Mouse (Mus musculus) hindbrain, embryonic 15.5 days (tissue): ENCODE results near the gene Dtx1. TPM values are rescaled to one million over a fixed set of nuclear protein-coding genes. Genes with fewer than 3 reads are reported as not detected.
A peak's percentile ranks its signal among the peaks of the same experiment; 100 is the strongest.

Experiments
- ATAC-seq: fragments of 200-750 bp; cut with Nextera tagmentation; 2 replicates; pipeline ENCODE4 v1.8.0; 2017; ENCODE audit warnings: low read depth, moderate number of reproducible peaks, moderate TSS enrichment; ENCODE audit not compliant: low FRiP score
- H3K27ac ChIP-seq: fragments of 300-500 bp; sonication (generic); replicated peaks from 2 replicates; pipeline ENCODE4 v1.5.1; 2015; ENCODE audit warnings: mild to moderate bottlenecking, inconsistent platforms
- H3K27me3 ChIP-seq: fragments of 300-500 bp; sonication (generic); 2 replicates; pipeline ENCODE4 v1.6.1; 2015; ENCODE audit warnings: control low read depth, inconsistent platforms
- H3K36me3 ChIP-seq: fragments of 300-500 bp; sonication (generic); 2 replicates; pipeline ENCODE4 v1.6.1; 2015; ENCODE audit warnings: control low read depth, inconsistent platforms
- H3K4me1 ChIP-seq: fragments of 300-500 bp; sonication (generic); replicated peaks from 2 replicates; pipeline ENCODE4 v1.6.1; 2015; ENCODE audit warnings: control low read depth, inconsistent platforms
- H3K4me2 ChIP-seq: fragments of 300-500 bp; sonication (generic); 2 replicates; pipeline ENCODE4 v1.6.1; 2015; ENCODE audit warnings: moderate library complexity, mild to moderate bottlenecking, inconsistent platforms
- H3K4me3 ChIP-seq: fragments of 300-500 bp; sonication (generic); 2 replicates; pipeline ENCODE4 v1.5.1; 2015; ENCODE audit warnings: mild to moderate bottlenecking, inconsistent platforms
- H3K9ac ChIP-seq: fragments of 300-500 bp; sonication (generic); 2 replicates; pipeline ENCODE4 v1.6.1; 2015; ENCODE audit warnings: inconsistent platforms
- H3K9me3 ChIP-seq: fragments of 300-500 bp; sonication (generic); 2 replicates; pipeline ENCODE4 v1.6.1; 2016; ENCODE audit warnings: control low read depth, inconsistent platforms
- WGBS: fragments of 180-500 bp; shearing (Covaris S2); methylation state at CpG from one replicate; pipeline ENCODE4 v1.1.7; 2015; 5-methylcytosine and 5-hydroxymethylcytosine counted together
- polyA plus RNA-seq: library from polyadenylated mRNA; unstranded; fragments of >200 nt; fragmentation: Nextera tagmentation; extraction: Ambion mirVana; gene quantifications from 2 replicates; pipeline ENCODE4 v1.2.1, GENCODE M21; 2015

Gene Dtx1
- polyA plus RNA-seq, 1 experiment from 2014 or later: 69.9 TPM

GRCm38 (mm10) chr5:120673626-120674025, 38.1 kb downstream of the Dtx1 start:
- Histone ChIP-seq H3K9ac (no peak overlapping the region), H3K4me2 (no peak overlapping the region), H3K9me3 (no peaks in the 10 kb centered on the region), H3K27ac (no peak overlapping the region), H3K4me1 (0 out of 2 replicates have a peak, but pooled peaks cover 7% of the 10 kb centered on the region), H3K4me3 (no peak overlapping the region), H3K27me3 (no peaks in the 10 kb centered on the region), H3K36me3 (no peaks in the 10 kb centered on the region)
- no peak for ATAC-seq
- 13% methylated on average over 12 of the region's 12 CpGs for WGBS

- Histone ChIP-seq H3K27me3 (no peaks in the 10 kb centered on the region), H3K36me3 (no peaks in the 10 kb centered on the region), H3K27ac (no peak overlapping the region), H3K4me1 (0 out of 2 replicates have a peak, but pooled peaks cover 7% of the 10 kb centered on the region), H3K9ac (no peak overlapping the region), H3K9me3 (no peaks in the 10 kb centered on the region), H3K4me3 (no peak overlapping the region), H3K4me2 (no peak overlapping the region)
- ATAC-seq: no peak
- 84% methylated on average over 3 of the region's 3 CpGs for WGBS
Observed at GRCm38 (mm10) chr5:120671865-120672264, 39.9 kb downstream of the Dtx1 start.

GRCm38 (mm10) chr5:120670132-120670531, 41.6 kb downstream of the Dtx1 start:
- Histone ChIP-seq H3K9ac (no peak overlapping the region), H3K27ac (no peak overlapping the region), H3K9me3 (no peaks in the 10 kb centered on the region), H3K4me3 (no peak overlapping the region), H3K4me1 (0 out of 2 replicates have a peak, but pooled peaks cover 7% of the 10 kb centered on the region), H3K27me3 (no peaks in the 10 kb centered on the region), H3K4me2 (no peak overlapping the region), H3K36me3 (no peaks in the 10 kb centered on the region)
- no peak for ATAC-seq
- 85% methylated on average over 7 of the region's 7 CpGs for WGBS

- H3K4me3 ChIP-seq: no peak overlapping the region
- H3K27me3 ChIP-seq: no peaks in the 10 kb centered on the region
- H3K9ac ChIP-seq: no peak overlapping the region
- no peak overlapping the region for H3K27ac ChIP-seq
- no peaks in the 10 kb centered on the region for H3K9me3 ChIP-seq
- ATAC-seq: no peak
- no peaks in the 10 kb centered on the region for H3K36me3 ChIP-seq
- WGBS: 71% methylated on average over 7 of the region's 7 CpGs
- H3K4me1 ChIP-seq: no peaks in the 10 kb centered on the region
- H3K4me2 ChIP-seq: no peak overlapping the region
Observed at GRCm38 (mm10) chr5:120668761-120669160, 43.0 kb downstream of the Dtx1 start.

GRCm38 (mm10) chr5:120664888-120665287, 46.8 kb downstream of the Dtx1 start:
- no peak overlapping the region for H3K4me2 ChIP-seq
- H3K9me3 ChIP-seq: no peaks in the 10 kb centered on the region
- H3K4me1 ChIP-seq: peaks cover 11% of the 10 kb centered on the region
- H3K27ac ChIP-seq: no peak overlapping the region
- H3K27me3 ChIP-seq: no peaks in the 10 kb centered on the region
- no peak overlapping the region for H3K4me3 ChIP-seq
- WGBS: 64% methylated on average over 2 of the region's 2 CpGs
- ATAC-seq: no peak
- H3K9ac ChIP-seq: no peak overlapping the region
- H3K36me3 ChIP-seq: no peaks in the 10 kb centered on the region

- peaks cover 11% of the 10 kb centered on the region for H3K4me1 ChIP-seq
- H3K36me3 ChIP-seq: no peaks in the 10 kb centered on the region
- H3K9me3 ChIP-seq: no peaks in the 10 kb centered on the region
- no peak overlapping the region for H3K4me2 ChIP-seq
- no peak overlapping the region for H3K4me3 ChIP-seq
- H3K9ac ChIP-seq: no peak overlapping the region
- 27% methylated on average over 5 of the region's 5 CpGs for WGBS
- H3K27me3 ChIP-seq: no peaks in the 10 kb centered on the region
- peak; percentile 67 for ATAC-seq
- H3K27ac ChIP-seq: peak overlapping the region; percentile 81
Observed at GRCm38 (mm10) chr5:120660816-120661215, 50.9 kb downstream of the Dtx1 start.

- 83% methylated on average over 12 of the region's 12 CpGs for WGBS
- no peak for ATAC-seq
- H3K4me2 ChIP-seq: no peak overlapping the region
- peaks cover under 1% of the 10 kb centered on the region for H3K27me3 ChIP-seq
- H3K36me3 ChIP-seq: no peaks in the 10 kb centered on the region
- peaks cover 8% of the 10 kb centered on the region for H3K4me1 ChIP-seq
- H3K9me3 ChIP-seq: no peaks in the 10 kb centered on the region
- no peak overlapping the region for H3K9ac ChIP-seq
- no peak overlapping the region for H3K27ac ChIP-seq
- H3K4me3 ChIP-seq: no peak overlapping the region
Observed at GRCm38 (mm10) chr5:120656281-120656751, 55.4 kb downstream of the Dtx1 start.

- Histone ChIP-seq H3K4me2 (no peak overlapping the region), H3K9ac (no peak overlapping the region), H3K27me3 (peaks cover 25% of the 10 kb centered on the region), H3K27ac (no peak overlapping the region), H3K4me1 (peaks cover 8% of the 10 kb centered on the region), H3K9me3 (no peaks in the 10 kb centered on the region), H3K36me3 (no peaks in the 10 kb centered on the region), H3K4me3 (no peak overlapping the region)
- ATAC-seq: no peak
- 86% methylated on average over 2 of the region's 2 CpGs for WGBS
Observed at GRCm38 (mm10) chr5:120653873-120654272, 57.9 kb downstream of the Dtx1 start.

GRCm38 (mm10) chr5:120652915-120653701, 58.6 kb downstream of the Dtx1 start:
- Histone ChIP-seq H3K9me3 (no peaks in the 10 kb centered on the region), H3K27me3 (peaks cover 32% of the 10 kb centered on the region), H3K9ac (no peak overlapping the region), H3K36me3 (no peaks in the 10 kb centered on the region), H3K4me2 (no peak overlapping the region), H3K4me1 (peaks cover 14% of the 10 kb centered on the region), H3K4me3 (no peak overlapping the region), H3K27ac (no peak overlapping the region)
- ATAC-seq: no peak
- 77% methylated on average over 28 of the region's 28 CpGs for WGBS

- H3K4me2 ChIP-seq: no peak overlapping the region
- H3K27ac ChIP-seq: no peak overlapping the region
- H3K9ac ChIP-seq: no peak overlapping the region
- WGBS: 83% methylated on average over 5 of the region's 5 CpGs
- no peak overlapping the region for H3K4me3 ChIP-seq
- no peaks in the 10 kb centered on the region for H3K9me3 ChIP-seq
- H3K27me3 ChIP-seq: peaks cover 44% of the 10 kb centered on the region
- no peaks in the 10 kb centered on the region for H3K36me3 ChIP-seq
- ATAC-seq: no peak
- H3K4me1 ChIP-seq: peaks cover 14% of the 10 kb centered on the region
Observed at GRCm38 (mm10) chr5:120651230-120651629, 60.5 kb downstream of the Dtx1 start.

- H3K4me1 ChIP-seq: peaks cover 14% of the 10 kb centered on the region
- H3K4me3 ChIP-seq: no peak overlapping the region
- peaks cover 44% of the 10 kb centered on the region for H3K27me3 ChIP-seq
- H3K9me3 ChIP-seq: no peaks in the 10 kb centered on the region
- H3K27ac ChIP-seq: no peak overlapping the region
- H3K4me2 ChIP-seq: no peak overlapping the region
- 23% methylated on average over 13 of the region's 13 CpGs for WGBS
- no peak overlapping the region for H3K9ac ChIP-seq
- ATAC-seq: no peak
- no peaks in the 10 kb centered on the region for H3K36me3 ChIP-seq
Observed at GRCm38 (mm10) chr5:120649938-120650337, 61.8 kb downstream of the Dtx1 start.

GRCm38 (mm10) chr5:120649374-120649933, 62.3 kb downstream of the Dtx1 start:
- H3K9ac ChIP-seq: no peak overlapping the region
- peaks cover 44% of the 10 kb centered on the region for H3K27me3 ChIP-seq
- no peaks in the 10 kb centered on the region for H3K9me3 ChIP-seq
- peak overlapping the region; percentile 56 for H3K4me2 ChIP-seq
- 6% methylated on average over 21 of the region's 21 CpGs for WGBS
- no peaks in the 10 kb centered on the region for H3K36me3 ChIP-seq
- 0 out of 2 replicates have a peak, but pooled peaks have one; percentile 43 for ATAC-seq
- peak overlapping the region; percentile 31 for H3K4me3 ChIP-seq
- H3K27ac ChIP-seq: no peak overlapping the region
- H3K4me1 ChIP-seq: peaks cover 14% of the 10 kb centered on the region
